Mouse (Mus musculus) ES-E14 (cell line): ENCODE results near the gene Cmss1. TPM values are rescaled to one million over a fixed set of nuclear protein-coding genes. Genes with fewer than 3 reads are reported as not detected.

Experiments used
- DNase-seq: peaks from one replicate; pipeline ENCODE4 v3.0.0-alpha.2; 2013; ENCODE audit warnings: low read depth, low spot score
- H3K27ac ChIP-seq: 2 replicates; pipeline ENCODE4 v1.5.1; 2012; ENCODE audit warnings: low read depth, mild to moderate bottlenecking, low read length, moderate library complexity, mixed read lengths; ENCODE audit not compliant: poor library complexity, insufficient read depth, severe bottlenecking
- H3K36me3 ChIP-seq: 2 replicates; pipeline ENCODE4 v1.6.1; 2012; ENCODE audit warnings: mild to moderate bottlenecking, low read length, moderate library complexity, mixed read lengths; ENCODE audit not compliant: control insufficient read depth, poor library complexity, insufficient read depth, severe bottlenecking
- H3K4me1 ChIP-seq, 2 experiments: fragments of 150-350 bp in 1 of 2; sonication (generic) in 1 of 2; 2 replicates each; pipeline ENCODE4 v1.6.1; 2012; ENCODE audit warnings: low read length in 2 of 2, mild to moderate bottlenecking in 1 of 2, mixed read lengths in 1 of 2; ENCODE audit not compliant: control insufficient read depth in 2 of 2, insufficient read depth in 2 of 2, poor library complexity in 1 of 2
- H3K4me3 ChIP-seq, 2 experiments: fragments of 150-350 bp in 1 of 2; sonication (generic) in 1 of 2; 2 replicates each; pipeline ENCODE4 v1.5.1; 2012; ENCODE audit warnings: low read length in 2 of 2, low read depth in 1 of 2, mild to moderate bottlenecking in 1 of 2, mixed read lengths in 1 of 2; ENCODE audit not compliant: insufficient read depth in 1 of 2, poor library complexity in 1 of 2, severe bottlenecking in 1 of 2
- H3K9ac ChIP-seq: 2 replicates; pipeline ENCODE4 v1.6.1; 2012; ENCODE audit warnings: low read depth, mild to moderate bottlenecking, low read length, mixed read lengths; ENCODE audit not compliant: poor library complexity, insufficient read depth, severe bottlenecking
- H3K9me3 ChIP-seq: fragments of 150-350 bp; sonication (generic); 2 replicates; pipeline ENCODE4 v1.6.1; 2012; ENCODE audit warnings: low read depth, mild to moderate bottlenecking, low read length; ENCODE audit not compliant: control insufficient read depth, insufficient read depth
- CHD2 ChIP-seq: IDR thresholded peaks from 2 replicates; pipeline ENCODE4 v1.6.1; 2014; ENCODE audit warnings: mild to moderate bottlenecking, low read depth, low read length, inconsistent platforms
- HCFC1 ChIP-seq: IDR thresholded peaks from 2 replicates; pipeline ENCODE4 v1.6.1; 2012; ENCODE audit warnings: low read length, inconsistent platforms, borderline replicate concordance; ENCODE audit not compliant: insufficient read depth
- MAFK ChIP-seq: IDR thresholded peaks from 2 replicates; pipeline ENCODE4 v1.6.1; 2014; ENCODE audit warnings: mild to moderate bottlenecking, low read depth, low read length, inconsistent platforms; ENCODE audit not compliant: insufficient read depth
- ZC3H11A ChIP-seq: IDR thresholded peaks from 2 replicates; pipeline ENCODE4 v1.6.1; 2012; ENCODE audit warnings: low read depth, mild to moderate bottlenecking, inconsistent platforms, low read length, borderline replicate concordance
- ZNF384 ChIP-seq: IDR thresholded peaks from 2 replicates; pipeline ENCODE4 v1.6.1; 2012; ENCODE audit warnings: low read depth, low read length, inconsistent platforms
- in situ Hi-C, 2 experiments: fragments of 600-800 bp; cut with MboI; formaldehyde crosslinking; loops; one replicate each; pipeline ENCODE4 v1.15.1; 2025; ENCODE audit warnings: low sequenced_read_pairs in 2 of 2, inconsistent platforms in 1 of 2; ENCODE audit not compliant: unreplicated experiment in 2 of 2
- total RNA-seq: library from RNA; depleted of rRNA; stranded (reverse); fragments of 300-350 nt; gene quantifications from 2 replicates; pipeline ENCODE4 v1.2.3, GENCODE M21; 2012

The Cmss1 gene
- total RNA-seq, 1 experiment: 58.7 TPM

DNA sequence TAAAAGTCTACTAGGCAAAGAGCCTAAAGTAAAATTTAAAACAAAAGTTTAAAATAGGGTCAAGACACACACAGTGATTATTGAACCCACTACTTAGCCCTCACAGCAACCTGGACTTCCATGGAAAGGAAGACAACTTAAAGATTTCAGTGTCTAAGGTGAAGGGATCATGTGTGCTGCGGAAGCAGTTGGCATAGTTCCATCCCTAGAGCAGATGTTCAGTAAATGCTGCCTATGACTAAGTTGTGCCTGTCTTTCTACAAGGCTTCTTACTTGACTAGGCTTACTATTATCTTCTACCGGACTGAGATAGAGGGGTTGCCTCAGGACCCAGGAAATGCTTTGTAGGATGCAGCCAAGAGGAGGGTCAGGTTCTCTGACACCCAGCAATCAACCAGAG lies 50.4 kb downstream of the Cmss1 start:
- TF ChIP-seq ZNF384: no peak
- no peak for TF ChIP-seq HCFC1
- no peak for TF ChIP-seq ZC3H11A
- TF ChIP-seq CHD2: no peak
- TF ChIP-seq MAFK: no peak
- in situ Hi-C loops: no loop called here
- no peak overlapping the region for H3K27ac ChIP-seq
- no peaks in the 10 kb centered on the region for H3K4me1 ChIP-seq
- H3K9ac ChIP-seq: no peak overlapping the region
- DNase-seq: no peak
- H3K36me3 ChIP-seq: no peaks in the 10 kb centered on the region
- no peaks in the 10 kb centered on the region for H3K9me3 ChIP-seq
- H3K4me3 ChIP-seq: no peak overlapping the region

DNA sequence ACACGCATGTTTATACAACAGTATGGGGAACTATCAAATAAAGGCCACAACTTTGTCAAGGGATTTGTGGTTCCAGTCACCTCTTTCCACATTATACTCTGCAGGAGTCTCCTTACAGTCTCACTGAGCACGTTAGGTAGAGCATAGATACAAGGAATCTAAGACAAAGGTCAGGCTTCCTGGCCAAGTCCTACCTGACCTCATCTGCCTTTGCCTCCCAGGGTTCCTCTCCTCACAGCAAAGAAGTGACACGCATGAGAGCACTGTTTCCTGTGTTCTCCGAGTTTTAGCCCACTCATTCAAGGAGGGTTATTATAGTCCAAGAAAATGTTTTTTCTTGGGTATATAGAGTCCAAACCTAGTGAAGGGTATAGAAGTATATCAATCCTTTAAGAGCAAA lies 51.0 kb downstream of the Cmss1 start:
- TF ChIP-seq MAFK: no peak
- no peak for TF ChIP-seq CHD2
- no peak for TF ChIP-seq HCFC1
- TF ChIP-seq ZC3H11A: no peak
- TF ChIP-seq ZNF384: no peak
- H3K4me1 ChIP-seq: no peaks in the 10 kb centered on the region
- no peak overlapping the region for H3K4me3 ChIP-seq
- DNase-seq: no peak
- no peak overlapping the region for H3K9ac ChIP-seq
- no peaks in the 10 kb centered on the region for H3K36me3 ChIP-seq
- no peak overlapping the region for H3K27ac ChIP-seq
- no peaks in the 10 kb centered on the region for H3K9me3 ChIP-seq
- in situ Hi-C loops: no loop called here

DNA sequence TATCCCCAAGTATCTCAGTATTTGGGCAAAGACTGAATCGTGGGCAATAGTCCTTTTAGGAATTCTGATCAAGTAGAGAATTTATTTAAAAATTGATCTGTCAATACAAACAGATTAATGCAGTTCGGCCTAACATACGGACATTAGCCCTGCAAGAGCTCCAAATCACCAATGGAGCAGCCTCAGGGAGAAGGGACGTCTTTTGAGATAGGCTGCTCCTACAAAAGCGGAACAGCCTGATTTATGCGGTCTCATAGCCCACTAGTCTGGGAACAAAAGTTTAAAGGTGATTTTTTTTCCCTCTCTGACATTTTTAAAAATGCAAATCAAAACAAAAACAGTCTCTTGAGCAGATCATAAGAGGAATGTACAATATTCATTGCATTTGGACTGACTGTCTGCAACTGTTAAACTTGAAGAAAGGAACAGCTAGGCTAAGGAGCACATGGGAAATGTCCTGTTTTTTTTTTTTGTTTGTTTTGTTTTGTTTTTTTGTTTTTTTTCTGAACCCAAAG lies 51.7 kb downstream of the Cmss1 start:
- no peak overlapping the region for H3K4me3 ChIP-seq
- H3K4me1 ChIP-seq: no peaks in the 10 kb centered on the region
- in situ Hi-C loops: no loop called here
- no peak overlapping the region for H3K27ac ChIP-seq
- H3K36me3 ChIP-seq: no peaks in the 10 kb centered on the region
- TF ChIP-seq HCFC1: no peak
- TF ChIP-seq CHD2: no peak
- TF ChIP-seq MAFK: no peak
- TF ChIP-seq ZC3H11A: no peak
- no peak for TF ChIP-seq ZNF384
- DNase-seq: no peak
- no peaks in the 10 kb centered on the region for H3K9me3 ChIP-seq
- no peak overlapping the region for H3K9ac ChIP-seq

DNA sequence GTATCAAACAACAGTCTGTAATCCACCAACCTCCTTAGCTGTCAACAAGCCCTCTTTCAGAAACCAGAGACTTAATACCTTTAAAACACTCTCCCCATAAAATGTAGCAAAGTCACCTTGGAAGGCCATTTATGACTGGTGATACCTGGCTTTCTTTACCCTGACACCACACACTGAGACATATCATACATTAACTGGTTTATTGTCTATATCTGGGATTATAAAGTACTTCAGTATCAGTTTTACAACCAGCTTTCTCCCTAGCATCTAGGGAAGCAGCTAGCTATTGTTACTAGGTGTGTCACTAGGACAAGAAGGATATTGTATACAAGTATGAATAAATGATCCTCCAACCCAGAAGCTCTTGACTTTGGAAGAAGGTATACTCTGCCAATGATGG lies 53.4 kb downstream of the Cmss1 start:
- Histone ChIP-seq H3K27ac (no peak overlapping the region), H3K4me3 (no peak overlapping the region), H3K4me1 (no peaks in the 10 kb centered on the region), H3K9me3 (no peaks in the 10 kb centered on the region), H3K36me3 (no peaks in the 10 kb centered on the region), H3K9ac (no peak overlapping the region)
- in situ Hi-C loops: no loop called here
- TF ChIP-seq ZC3H11A (no peak), MAFK (no peak), ZNF384 (no peak), HCFC1 (no peak), CHD2 (no peak)
- no peak for DNase-seq

DNA sequence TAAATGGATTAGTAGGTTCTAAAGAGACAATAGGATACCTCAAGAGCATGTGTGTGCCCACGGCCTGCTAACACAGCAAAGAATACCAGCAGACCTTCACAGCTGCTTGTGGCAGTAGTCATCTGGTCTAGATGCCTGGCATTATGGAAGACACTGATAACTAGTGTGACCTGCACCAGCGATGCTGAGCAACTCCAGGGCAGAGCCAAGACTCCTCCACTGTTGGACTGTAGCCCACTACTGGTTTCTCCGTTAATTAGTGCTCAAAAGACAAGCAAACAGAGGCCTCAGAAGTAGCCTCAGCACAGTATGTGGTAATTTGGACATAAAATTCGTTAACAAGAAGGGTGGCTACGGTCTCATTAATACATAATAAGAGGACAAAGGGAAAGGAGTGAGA lies 54.0 kb downstream of the Cmss1 start:
- Histone ChIP-seq H3K27ac (no peak overlapping the region), H3K4me1 (peaks cover 0 to 2% of the 10 kb centered on the region in 2 experiments; a peak in 1 of 4 replicates), H3K4me3 (no peak overlapping the region), H3K36me3 (no peaks in the 10 kb centered on the region), H3K9me3 (no peaks in the 10 kb centered on the region), H3K9ac (no peak overlapping the region)
- in situ Hi-C loops: no loop called here
- no peak for DNase-seq
- TF ChIP-seq MAFK: no peak
- TF ChIP-seq CHD2: no peak
- no peak for TF ChIP-seq ZC3H11A
- no peak for TF ChIP-seq HCFC1
- TF ChIP-seq ZNF384: no peak
